Mouse (Mus musculus): Measurements from ENCODE around the gene Tmem145. TPM values are rescaled to one million over a fixed set of nuclear protein-coding genes. Genes with fewer than 3 reads are reported as not detected.
A peak's percentile ranks its signal among the peaks of the same experiment; 100 is the strongest.
"Not testable (repeated sequence)": the region's sequence is repeated elsewhere in the genome, so short reads cannot be mapped to it uniquely, and the experiment has no call there.

The Tmem145 gene
- total RNA-seq (2021): 10 to 100 TPM; 44.4 to 57.4 TPM

GRCm38 (mm10) chr7:25305956-25306613, at the start of gene Tmem145:
Gene Tmem145, plus strand, starts transcription at chr7:25306106.
- DNase-seq (ENCODE audit: low spot score in 2 of 2): peak; percentile 43 to 65
- intact Hi-C loops (cut with DNase I): no loop called here

DNA sequence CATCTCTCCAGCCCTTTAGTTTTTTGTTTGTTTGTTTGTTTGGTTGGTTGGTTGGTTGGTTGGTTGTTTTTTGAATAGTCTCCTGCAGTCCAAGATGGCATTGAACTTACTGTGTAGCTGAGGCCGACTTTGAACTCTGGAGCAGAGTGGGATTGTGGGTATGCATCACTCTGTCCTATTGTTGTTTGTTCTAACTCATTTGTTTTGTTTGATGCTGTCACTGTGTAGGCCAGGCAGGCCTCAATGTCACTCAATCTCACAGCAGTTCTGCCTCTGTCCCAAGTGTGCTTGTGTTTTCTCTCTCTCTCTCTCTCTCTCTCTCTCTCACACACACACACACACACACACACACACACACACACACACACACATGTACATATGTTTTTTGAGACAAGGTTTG, 44.0 kb upstream of the Tmem145 start:
- DNase-seq (ENCODE audit: low spot score in 2 of 2): no peak
- intact Hi-C loops (cut with DNase I): no loop called here

- DNase-seq (ENCODE audit: low spot score in 2 of 2): no peak
- intact Hi-C loops (cut with DNase I): no loop called here
These were observed 41.7 kb upstream of the Tmem145 start for GRCm38 (mm10) chr7:25263968-25264870.

GRCm38 (mm10) chr7:25265743-25266142, 40.2 kb upstream of the Tmem145 start:
- intact Hi-C loops (cut with DNase I): loop anchor here (2.0 kb wide), 1 partner anchor 15 kb away; the partner anchor contains the start of gene Erf

DNA sequence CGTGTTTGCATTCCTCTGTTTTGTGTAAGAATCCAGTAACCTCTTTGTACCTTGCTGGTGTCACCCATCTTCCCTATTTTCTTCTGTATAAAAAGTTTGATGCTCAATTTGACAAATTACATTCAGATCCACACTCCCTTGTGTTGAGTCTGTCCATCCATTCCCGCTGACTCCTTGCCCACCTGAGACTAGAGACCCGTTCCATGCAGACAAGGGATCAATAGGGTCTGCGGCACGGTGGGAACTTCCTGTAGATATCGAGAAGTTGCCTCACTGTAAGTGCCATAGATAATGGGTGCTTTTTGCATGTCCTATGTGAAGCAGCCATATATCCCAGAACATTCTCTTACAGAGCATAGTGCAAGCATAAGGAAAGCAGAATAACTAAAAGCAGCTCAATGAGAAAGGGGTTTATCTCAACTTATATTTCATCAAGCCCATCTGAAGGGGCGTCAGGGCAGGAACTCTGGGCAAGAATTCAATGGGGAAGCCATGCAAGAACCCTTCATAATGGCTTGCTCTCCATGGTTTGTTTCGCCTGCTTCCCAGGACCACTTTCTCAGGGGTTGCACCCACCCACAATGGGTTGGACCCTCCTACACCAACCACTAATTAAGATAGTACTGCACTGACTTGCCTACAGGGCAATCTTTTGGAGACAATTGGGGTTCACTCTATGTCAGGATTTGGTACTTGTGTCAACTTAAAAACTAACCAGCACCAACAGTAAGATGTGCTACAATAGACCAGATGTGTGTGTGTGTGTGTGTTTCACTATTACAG, 39.5 kb upstream of the Tmem145 start:
- intact Hi-C loops (cut with DNase I): loop anchor here (2.0 kb wide), 1 partner anchor 16 kb away; the partner anchor contains the start of gene Erf
- DNase-seq (ENCODE audit: low spot score in 2 of 2): no peak

More at GRCm38 (mm10) chr7:25265743-25266142, 40.2 kb upstream of the Tmem145 start:
- not testable (repeated sequence) for DNase-seq (ENCODE audit: low spot score in 2 of 2)

DNA sequence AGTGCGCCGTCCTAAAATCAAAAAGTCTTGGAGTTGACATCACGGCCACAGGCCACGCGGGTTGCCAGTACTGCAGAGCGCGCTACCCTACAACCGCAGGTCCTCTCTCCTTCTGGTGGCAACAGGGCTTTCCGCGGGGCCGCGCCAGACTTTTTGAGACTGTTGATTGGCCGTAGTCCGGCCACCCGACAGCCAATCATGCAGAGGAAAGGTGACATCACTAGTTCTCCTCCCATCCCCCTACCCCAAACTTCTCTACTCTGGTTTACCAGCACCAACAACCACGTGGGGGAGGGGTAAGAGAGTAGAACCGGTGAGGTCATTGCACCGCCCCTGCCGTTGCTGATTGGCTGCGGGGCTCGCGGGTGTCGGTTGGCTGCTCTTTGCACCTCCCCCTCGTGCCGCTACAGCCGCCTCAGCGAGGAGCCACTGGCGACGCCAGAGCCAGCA, 38.6 kb upstream of the Tmem145 start, which contains the start of gene Cic:
Gene Cic (plus strand): TSS at position 404 of the 450 bp plus-strand sequence.
- intact Hi-C loops (cut with DNase I): loop anchor here (2.0 kb wide), 1 partner anchor 17 kb away; the partner anchor contains the start of gene Erf
- DNase-seq (ENCODE audit: low spot score in 2 of 2): peak; percentile 99

DNA sequence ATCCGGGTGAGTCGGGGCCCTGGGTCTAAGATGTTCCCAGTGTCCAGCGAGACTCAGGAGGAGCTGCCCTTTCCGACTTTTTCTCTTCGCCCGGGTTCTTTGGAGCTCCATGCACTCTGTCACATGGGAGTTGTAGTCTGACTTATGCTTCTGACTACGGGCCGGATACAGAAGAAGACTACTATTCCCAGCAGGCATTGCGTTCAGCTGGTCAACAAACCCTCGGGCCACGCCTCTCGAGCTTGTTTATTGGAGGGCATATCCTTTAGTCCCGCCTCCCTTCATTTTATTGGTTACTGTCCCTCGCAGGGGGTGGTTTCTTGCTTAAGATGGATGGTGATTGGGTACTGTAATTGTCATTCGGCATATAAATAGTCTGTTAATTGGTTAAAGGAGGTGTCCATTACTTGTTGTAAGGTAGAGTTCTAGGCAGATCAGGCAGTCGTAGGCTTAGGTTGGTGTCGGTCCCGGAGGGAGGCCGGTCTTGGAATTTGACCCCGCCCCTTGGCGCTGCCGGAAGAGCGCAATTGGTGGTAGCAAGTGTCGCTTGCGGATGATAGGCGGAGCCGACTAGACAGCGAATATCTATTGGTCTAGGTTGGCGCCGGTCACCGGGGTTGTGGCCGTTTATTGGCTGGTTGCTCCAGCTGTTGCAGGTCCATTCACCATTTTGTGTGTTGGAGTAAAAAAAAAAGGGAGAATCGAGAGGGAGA, 38.0 kb upstream of the Tmem145 start:
- intact Hi-C loops (cut with DNase I): loop anchor here (2.0 kb wide), 1 partner anchor 17 kb away; the partner anchor contains the start of gene Erf
- DNase-seq (ENCODE audit: low spot score in 2 of 2): peak; percentile 99

GRCm38 (mm10) chr7:25268588-25268987, 37.3 kb upstream of the Tmem145 start:
- DNase-seq (ENCODE audit: low spot score in 2 of 2): no peak
- intact Hi-C loops (cut with DNase I): no loop called here

DNA sequence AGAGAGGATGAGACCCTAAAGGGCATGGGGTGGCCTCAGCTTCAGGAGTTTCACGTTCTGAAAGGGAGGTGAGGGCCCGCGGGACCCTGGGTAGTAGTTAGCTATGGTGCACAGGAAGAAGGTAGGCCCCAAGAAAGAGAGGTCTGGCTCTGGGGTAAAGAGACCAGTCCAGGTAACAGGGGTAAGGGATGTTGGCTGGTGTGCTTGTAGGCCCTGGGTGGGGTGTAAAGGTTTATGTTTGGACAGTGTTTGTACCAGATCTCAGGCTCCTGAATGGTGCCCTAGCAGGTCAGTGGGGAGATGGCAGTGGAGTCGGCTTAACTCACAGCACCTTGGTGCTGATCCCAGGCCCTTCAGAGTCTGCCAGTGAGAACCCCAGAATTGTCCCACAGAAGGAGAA, 36.9 kb upstream of the Tmem145 start:
- intact Hi-C loops (cut with DNase I): no loop called here
- no peak for DNase-seq (ENCODE audit: low spot score in 2 of 2)

DNA sequence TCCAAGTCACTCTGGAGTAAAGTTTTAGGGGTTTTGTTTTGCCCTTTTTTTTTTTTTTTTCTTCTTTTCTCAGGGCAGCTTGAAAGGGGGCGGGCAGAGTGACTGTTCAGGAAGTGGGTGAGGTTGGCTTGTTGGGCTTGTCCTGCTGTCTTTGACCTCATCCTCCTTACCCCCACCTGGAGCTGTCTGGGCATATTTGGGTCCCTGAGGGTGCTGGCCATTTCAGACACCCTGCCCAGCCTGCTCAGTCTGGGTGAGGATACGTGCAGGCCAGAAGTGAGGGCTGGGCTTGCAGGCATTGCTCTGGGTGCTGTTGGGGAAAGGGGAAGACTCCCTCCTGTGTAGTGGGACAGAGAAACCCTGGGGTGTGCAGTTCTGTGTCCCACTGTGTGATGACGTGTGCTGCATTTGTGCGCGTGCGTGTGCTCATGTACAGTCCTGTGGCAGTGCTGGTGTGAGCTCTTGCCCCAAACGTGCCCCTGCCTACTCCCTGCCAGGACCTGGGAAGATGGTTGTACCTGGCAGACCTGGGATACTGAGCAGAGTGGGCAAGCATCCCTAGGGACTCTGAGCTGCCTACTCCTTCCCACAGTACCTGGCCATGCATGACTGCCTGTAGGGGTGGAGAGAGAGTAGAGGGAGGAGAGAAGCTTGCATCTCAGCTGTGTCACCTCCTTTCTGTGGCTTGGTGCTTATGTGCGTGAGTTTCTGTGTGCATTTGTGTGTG, 36.2 kb upstream of the Tmem145 start:
- intact Hi-C loops (cut with DNase I): no loop called here
- no peak for DNase-seq (ENCODE audit: low spot score in 2 of 2)

- DNase-seq (ENCODE audit: low spot score in 2 of 2): no peak
- intact Hi-C loops (cut with DNase I): no loop called here
These were observed 35.0 kb upstream of the Tmem145 start for GRCm38 (mm10) chr7:25270652-25271633.

GRCm38 (mm10) chr7:25271651-25272444, 34.1 kb upstream of the Tmem145 start:
- intact Hi-C loops (cut with DNase I): no loop called here
- no peak for DNase-seq (ENCODE audit: low spot score in 2 of 2)

DNA sequence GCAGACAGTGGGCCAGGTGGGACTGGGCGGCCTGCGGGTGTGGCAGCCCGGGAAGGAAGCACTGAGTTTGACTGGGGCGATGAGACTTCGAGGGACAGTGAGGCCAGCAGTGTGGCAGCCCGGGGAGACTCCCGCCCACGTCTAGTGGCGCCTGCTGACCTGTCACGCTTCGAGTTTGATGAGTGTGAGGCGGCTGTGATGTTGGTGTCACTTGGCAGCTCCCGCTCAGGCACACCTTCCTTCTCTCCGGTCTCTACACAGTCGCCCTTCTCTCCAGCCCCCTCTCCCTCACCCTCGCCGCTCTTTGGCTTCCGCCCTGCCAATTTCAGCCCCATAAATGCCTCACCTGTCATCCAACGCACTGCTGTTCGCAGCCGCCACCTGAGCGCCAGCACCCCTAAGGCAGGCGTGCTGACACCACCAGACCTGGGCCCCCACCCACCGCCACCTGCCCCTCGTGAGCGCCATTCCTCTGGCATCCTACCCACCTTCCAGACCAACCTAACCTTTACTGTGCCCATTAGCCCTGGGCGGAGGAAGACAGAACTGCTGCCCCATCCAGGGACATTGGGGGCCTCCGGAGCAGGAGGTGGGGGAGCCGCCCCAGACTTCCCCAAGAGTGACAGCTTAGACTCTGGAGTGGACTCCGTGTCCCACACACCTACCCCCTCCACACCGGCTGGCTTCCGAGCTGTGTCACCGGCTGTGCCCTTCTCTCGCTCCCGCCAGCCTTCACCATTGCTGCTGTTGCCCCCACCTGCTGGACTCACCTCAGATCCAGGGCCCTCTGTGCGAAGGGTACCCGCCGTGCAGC, 33.3 kb upstream of the Tmem145 start:
- intact Hi-C loops (cut with DNase I): no loop called here
- no peak for DNase-seq (ENCODE audit: low spot score in 2 of 2)

- intact Hi-C loops (cut with DNase I): no loop called here
These were observed 32.4 kb upstream of the Tmem145 start for GRCm38 (mm10) chr7:25273259-25274241.

More at GRCm38 (mm10) chr7:25273259-25274241, 32.4 kb upstream of the Tmem145 start:
- no peak for DNase-seq (ENCODE audit: low spot score in 2 of 2)
